Mouse (Mus musculus) bone marrow, adult 2 months (tissue): ENCODE results near the gene Mapkapk3.

Experiments
- CTCF ChIP-seq: fragments of 200-500 bp; IDR thresholded peaks from 2 replicates; pipeline ENCODE4 v1.5.1; 2011; ENCODE audit warnings: low read length, control low read depth; ENCODE audit not compliant: control insufficient read depth, insufficient read depth
- POLR2A ChIP-seq: fragments of 200-500 bp; IDR thresholded peaks from 2 replicates; pipeline ENCODE4 v1.6.1; 2011; ENCODE audit warnings: low read depth, mild to moderate bottlenecking, control low read depth, low read length, borderline replicate concordance; ENCODE audit not compliant: control insufficient read depth

DNA sequence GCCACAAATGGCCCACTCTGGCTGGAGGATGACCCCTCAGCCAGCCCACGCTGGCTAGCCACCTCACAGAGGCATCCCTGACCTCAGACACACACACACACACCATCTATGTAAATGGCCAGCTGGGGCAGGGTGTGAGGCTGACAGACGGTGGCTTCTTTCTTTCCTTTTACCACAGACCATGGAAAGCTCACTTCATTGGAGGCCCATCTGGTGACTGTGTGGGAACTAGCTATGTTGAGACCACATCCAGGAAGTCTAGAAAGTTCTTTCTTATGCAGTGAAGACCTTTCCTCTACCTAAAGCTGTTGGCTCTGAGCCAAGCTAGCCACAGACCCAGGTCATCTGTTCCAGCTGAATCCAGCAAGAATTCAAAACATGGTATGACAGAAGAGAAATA is 44.0 kb upstream of the Mapkapk3 start:
- TF ChIP-seq CTCF (no peak), POLR2A (no peak)
